ENCODE assay signal across 9 mouse cellular contexts in the genomic region with DNA sequence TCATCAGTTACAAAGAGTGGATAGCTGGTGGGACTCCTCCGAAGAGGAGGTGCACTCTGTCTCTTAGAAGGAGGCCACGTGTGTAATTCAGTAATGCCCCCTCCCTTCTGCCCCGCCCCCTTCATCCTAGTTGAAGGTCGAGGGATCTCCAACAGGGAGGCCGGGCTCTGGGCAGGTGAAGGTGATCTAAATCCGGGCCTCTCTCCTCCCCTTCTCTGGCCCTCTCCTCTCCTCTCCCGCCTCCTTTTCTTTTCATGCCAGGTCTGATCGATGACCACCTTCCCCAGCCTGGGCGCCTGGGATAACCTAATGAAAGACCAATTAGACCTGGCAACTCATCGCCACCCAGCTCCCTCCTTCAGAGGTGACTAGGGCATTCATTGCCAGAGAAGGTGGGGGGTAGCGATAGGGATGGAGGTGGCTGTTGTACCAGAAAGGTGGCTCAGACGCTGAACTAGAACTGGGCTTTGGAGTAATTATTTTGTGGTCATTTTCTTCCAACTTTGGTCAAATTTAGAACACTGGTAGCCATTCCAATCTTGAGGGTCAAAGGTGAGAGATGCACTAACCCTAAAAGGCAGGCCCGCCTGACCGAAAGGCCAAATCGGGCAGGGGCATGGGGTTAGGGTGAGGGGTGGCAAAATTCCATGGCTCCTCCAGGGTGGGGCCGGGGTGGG. TPM values are rescaled to one million over a fixed set of nuclear protein-coding genes. Genes with fewer than 3 reads are reported as not detected.
A peak's percentile ranks its signal among the peaks of the same experiment; 100 is the strongest.
DNase-seq lines count a peak whose midpoint lies in the region; ATAC-seq and TF ChIP-seq lines count a peak whose summit lies in the region.
"Had no signal": no experiment of that assay in that cellular context is flagged by ENCODE, and none has a peak within 500 bp of the region (broad histone marks: within the 10 kb centered on the region; RNA-seq: fewer than 3 reads in every experiment).

No protein-coding gene starts in this region.

- no peak for TF ChIP-seq CTCF in liver, adult 2 months (IDR thresholded peaks at IDR 0.05; ENCODE audit: low read depth, low read length)
- TF ChIP-seq CTCF in midbrain, postnatal 0 days (IDR thresholded peaks at IDR 0.05), result no peak

- H3K9ac ChIP-seq in liver, adult 2 months (ENCODE audit: low read depth, low read length), result peak overlapping the region; percentile 44; the same call in 1 of the 2 replicates
- H3K9ac ChIP-seq in forebrain, embryonic 16.5 days (replicated peaks; ENCODE audit: low read depth, low read length), result peak overlapping the region; percentile 18
- H3K9ac ChIP-seq in kidney, embryonic 14.5 days (ENCODE audit: low read depth, low read length), result peak overlapping the region; percentile 100
- H3K9ac ChIP-seq in midbrain, postnatal 0 days (replicated peaks; ENCODE audit: low read length, poor library complexity, severe bottlenecking), result no peak overlapping the region

- peak overlapping the region; percentile 50 for H3K4me2 ChIP-seq in forebrain, embryonic 16.5 days (ENCODE audit: low read length)
- peak overlapping the region; percentile 79 for H3K4me2 ChIP-seq in kidney, embryonic 14.5 days (replicated peaks; ENCODE audit: low read depth, low read length)
- peak overlapping the region; percentile 37 for H3K4me2 ChIP-seq in midbrain, postnatal 0 days (ENCODE audit: low read depth, low read length, poor library complexity, severe bottlenecking)

- H3K27ac ChIP-seq in liver, adult 2 months (replicated peaks; ENCODE audit: insufficient read depth, low read depth, low read length), result peak overlapping the region; percentile 44
- H3K27ac ChIP-seq in forebrain, embryonic 16.5 days (ENCODE audit: low read length), result peak overlapping the region; percentile 71
- H3K27ac ChIP-seq in kidney, embryonic 14.5 days (ENCODE audit: low read depth, low read length), result peak overlapping the region; percentile 97
- no peak overlapping the region for H3K27ac ChIP-seq in midbrain, postnatal 0 days (ENCODE audit: low read depth, low read length)

- ATAC-seq in forebrain, embryonic 16.5 days, result no peak
- peak; percentile 47; the same call in 1 of the 2 replicates for ATAC-seq in kidney, embryonic 14.5 days (ENCODE audit: low FRiP score, low TSS enrichment)
- no peak for ATAC-seq in midbrain, postnatal 0 days (ENCODE audit: low FRiP score)
- no peak for ATAC-seq in activated CD4-positive, CD25-positive, alpha-beta regulatory T cell, adult 4 months

- no peak for TF ChIP-seq POLR2A in liver, adult 2 months (IDR thresholded peaks at IDR 0.05; ENCODE audit: extremely low read depth, insufficient read depth, low read length)

- DNase-seq in liver, adult 2 months (ENCODE audit: extremely low read depth, low read depth, low spot score), result no peak
- no peak for DNase-seq in liver
- no peak for DNase-seq in midbrain, postnatal 0 days (ENCODE audit: low spot score)
- DNase-seq in B cell, adult 2 months, result no peak
- no peak for DNase-seq in layer of hippocampus, postnatal 25 days (ENCODE audit: extremely low spot score in 1 of 2, low spot score in 1 of 2)

- H3K4me1 ChIP-seq in liver, adult 2 months (ENCODE audit: control insufficient read depth, insufficient read depth, low read length), result peaks cover 4% of the 10 kb centered on the region; the same call in 1 of the 2 replicates
- H3K4me1 ChIP-seq in forebrain, embryonic 16.5 days (replicated peaks; ENCODE audit: control insufficient read depth, insufficient read depth, low read length), result peaks cover 9% of the 10 kb centered on the region
- peaks cover 14% of the 10 kb centered on the region for H3K4me1 ChIP-seq in kidney, embryonic 14.5 days (ENCODE audit: control insufficient read depth, insufficient read depth, low read length)
- no peaks in the 10 kb centered on the region for H3K4me1 ChIP-seq in midbrain, postnatal 0 days (ENCODE audit: insufficient read depth, low read length)

- no peaks in the 10 kb centered on the region for H3K79me2 ChIP-seq in liver, adult 2 months (ENCODE audit: control insufficient read depth, insufficient read depth, low read length)

- WGBS in liver, adult 2 months, result 63% methylated on average over 16 of the region's 16 CpGs
- 5% methylated on average over 15 of the region's 16 CpGs for WGBS in forebrain, embryonic 16.5 days
- WGBS in kidney, embryonic 14.5 days, result 7% methylated on average over 16 of the region's 16 CpGs
- 10% methylated on average over 16 of the region's 16 CpGs for WGBS in midbrain, postnatal 0 days

- H3K36me3 ChIP-seq in liver, adult 2 months (ENCODE audit: control insufficient read depth, insufficient read depth, low read length), result no peaks in the 10 kb centered on the region
- H3K36me3 ChIP-seq in forebrain, embryonic 16.5 days (ENCODE audit: control insufficient read depth, insufficient read depth), result no peaks in the 10 kb centered on the region
- H3K36me3 ChIP-seq in kidney, embryonic 14.5 days (ENCODE audit: control insufficient read depth, insufficient read depth, low read length), result no peaks in the 10 kb centered on the region
- H3K36me3 ChIP-seq in midbrain, postnatal 0 days (ENCODE audit: insufficient read depth, low read length), result no peaks in the 10 kb centered on the region

- peaks cover 2% of the 10 kb centered on the region; the same call in 1 of the 2 replicates for H3K27me3 ChIP-seq in liver, adult 2 months (ENCODE audit: control insufficient read depth, insufficient read depth, low read length)
- H3K27me3 ChIP-seq in forebrain, embryonic 16.5 days (replicated peaks; ENCODE audit: control insufficient read depth, insufficient read depth, low read length), result peaks cover 60% of the 10 kb centered on the region
- peaks cover 3% of the 10 kb centered on the region for H3K27me3 ChIP-seq in kidney, embryonic 14.5 days (ENCODE audit: control insufficient read depth, insufficient read depth, low read length)
- H3K27me3 ChIP-seq in midbrain, postnatal 0 days (ENCODE audit: insufficient read depth, low read length), result peaks cover 53% of the 10 kb centered on the region

- H3K4me3 ChIP-seq in liver, adult 2 months (ENCODE audit: insufficient read depth, low read depth, low read length), result peak overlapping the region; percentile 1
- H3K4me3 ChIP-seq in forebrain, embryonic 16.5 days (replicated peaks; ENCODE audit: low read length), result peak overlapping the region; percentile 32
- H3K4me3 ChIP-seq in kidney, embryonic 14.5 days (ENCODE audit: low read length), result peak overlapping the region; percentile 96
- H3K4me3 ChIP-seq in midbrain, postnatal 0 days (ENCODE audit: low read depth, low read length), result peak overlapping the region; percentile 13; the same call in 1 of the 2 replicates
- H3K4me3 ChIP-seq: myocyte had no signal

- H3K9me3 ChIP-seq in forebrain, embryonic 16.5 days (ENCODE audit: control insufficient read depth, low read length), result no peaks in the 10 kb centered on the region
- H3K9me3 ChIP-seq in kidney, embryonic 14.5 days (ENCODE audit: control insufficient read depth, low read length), result no peaks in the 10 kb centered on the region
- no peaks in the 10 kb centered on the region for H3K9me3 ChIP-seq in midbrain, postnatal 0 days (ENCODE audit: low read length)

RNA-seq across cellular contexts. Expression of gene Nr2f2, which starts 1.2 kb away (rescaled TPM):
- 14.5 and 16.1 TPM in 2 replicates for total RNA-seq in liver, adult 2 months (2014; rRNA removed)
- 64.2 and 84.0 TPM in 2 replicates for polyA plus RNA-seq in liver, adult 2 months (2012; rRNA removed)
- polyA plus RNA-seq in forebrain, embryonic 16.5 days (2015; fragmentation: Nextera tagmentation; extraction: Ambion mirVana), result 88.4 and 90.6 TPM in 2 replicates
- 310 and 320 TPM in 2 replicates for polyA plus RNA-seq in kidney, embryonic 14.5 days (2014; fragmentation: Nextera tagmentation; extraction: Ambion mirVana)
- 38.9 and 43.2 TPM in 2 replicates for total RNA-seq in midbrain, postnatal 0 days (2014; rRNA removed)
- polyA plus RNA-seq in midbrain, postnatal 0 days (2015; fragmentation: Nextera tagmentation; extraction: Ambion mirVana), result 65.4 and 81.6 TPM in 2 replicates
- 10 to 100 TPM; 40.8 to 45.1 TPM for total RNA-seq in layer of hippocampus, postnatal 25 days (2021)
- not detected for polyA plus RNA-seq in activated CD4-positive, CD25-positive, alpha-beta regulatory T cell, adult 4 months (2017; shearing (Covaris generic))

Comparison
In these comparisons a context has a peak if more than half of its experiments do, and no peak if none do; other contexts are left out.
1. H3K4me3 ChIP-seq: peak in every context shown above with its lines; median percentile 96 in kidney, embryonic 14.5 days; 32 in forebrain, embryonic 16.5 days; 13 in midbrain, postnatal 0 days; 1 in liver, adult 2 months.
2. RNA of gene Nr2f2, which starts 1.2 kb away (polyA plus RNA-seq): 310 to 320 TPM in kidney, embryonic 14.5 days, 88.4 to 90.6 TPM in forebrain, embryonic 16.5 days, 64.2 to 84.0 TPM in liver, adult 2 months and 65.4 to 81.6 TPM in midbrain, postnatal 0 days; not detected in activated CD4-positive, CD25-positive, alpha-beta regulatory T cell, adult 4 months; every median in the first group is over 10 times any median in the second.
3. Peak in every context shown above with its lines, with median percentiles within 50 percentile points of each other: H3K4me2 ChIP-seq.